Mouse (Mus musculus) forebrain, embryonic 14.5 days (tissue): ENCODE results near the gene Dynlt1c. TPM values are rescaled to one million over a fixed set of nuclear protein-coding genes. Genes with fewer than 3 reads are reported as not detected.
"Not testable (repeated sequence)": the region's sequence is repeated elsewhere in the genome, so short reads cannot be mapped to it uniquely, and the experiment has no call there.

ENCODE experiments used
- ATAC-seq: fragments of 200-750 bp; cut with Nextera tagmentation; 2 replicates; pipeline ENCODE4 v1.8.0; 2017; ENCODE audit warnings: mild to moderate bottlenecking, moderate library complexity
- DNase-seq: peaks from one replicate; pipeline ENCODE4 v3.0.0-alpha.2; 2015; ENCODE audit warnings: low spot score
- H3K27ac ChIP-seq: fragments of 300-500 bp; sonication (generic); 2 replicates; pipeline ENCODE4 v1.5.1; 2014; ENCODE audit warnings: low read depth, mild to moderate bottlenecking, control low read depth, low read length, moderate library complexity
- H3K27me3 ChIP-seq: fragments of 300-500 bp; sonication (generic); replicated peaks from 2 replicates; pipeline ENCODE4 v1.6.1; 2014; ENCODE audit warnings: low read length, control low read depth, mixed read lengths; ENCODE audit not compliant: control insufficient read depth, insufficient read depth
- H3K36me3 ChIP-seq: fragments of 300-500 bp; sonication (generic); 2 replicates; pipeline ENCODE4 v1.6.1; 2014; ENCODE audit warnings: low read length, control low read depth; ENCODE audit not compliant: control insufficient read depth, insufficient read depth
- H3K4me1 ChIP-seq: fragments of 300-500 bp; sonication (generic); 2 replicates; pipeline ENCODE4 v1.6.1; 2014; ENCODE audit warnings: antibody characterized with exemption, low read length, control low read depth; ENCODE audit not compliant: control insufficient read depth, insufficient read depth
- H3K4me2 ChIP-seq: fragments of 300-500 bp; sonication (generic); 2 replicates; pipeline ENCODE4 v1.6.1; 2014; ENCODE audit warnings: mild to moderate bottlenecking, control low read depth, low read length
- H3K4me3 ChIP-seq: fragments of 300-500 bp; sonication (generic); 2 replicates; pipeline ENCODE4 v1.5.1; 2014; ENCODE audit warnings: low read depth, low read length, control low read depth
- H3K9ac ChIP-seq: fragments of 300-500 bp; sonication (generic); 2 replicates; pipeline ENCODE4 v1.6.1; 2014; ENCODE audit warnings: mild to moderate bottlenecking, low read length, control low read depth, moderate library complexity
- H3K9me3 ChIP-seq: fragments of 300-500 bp; sonication (generic); replicated peaks from 2 replicates; pipeline ENCODE4 v1.6.1; 2016; ENCODE audit warnings: low read length, control low read depth, mixed read lengths; ENCODE audit not compliant: control insufficient read depth
- WGBS: fragments of 180-500 bp; shearing (Covaris S2); extraction: QIAGEN DNeasy Blood & Tissue Kit; methylation state at CpG from one replicate; pipeline ENCODE4 v1.1.7; 2014; 5-methylcytosine and 5-hydroxymethylcytosine counted together
- polyA plus RNA-seq: library from polyadenylated mRNA; unstranded; fragments of >200 nt; fragmentation: Nextera tagmentation; extraction: Ambion mirVana; gene quantifications from 2 replicates; pipeline ENCODE4 v1.2.1, GENCODE M21; 2014

The Dynlt1c gene
- polyA plus RNA-seq, 1 experiment from 2014 or later = 35.5 TPM

DNA sequence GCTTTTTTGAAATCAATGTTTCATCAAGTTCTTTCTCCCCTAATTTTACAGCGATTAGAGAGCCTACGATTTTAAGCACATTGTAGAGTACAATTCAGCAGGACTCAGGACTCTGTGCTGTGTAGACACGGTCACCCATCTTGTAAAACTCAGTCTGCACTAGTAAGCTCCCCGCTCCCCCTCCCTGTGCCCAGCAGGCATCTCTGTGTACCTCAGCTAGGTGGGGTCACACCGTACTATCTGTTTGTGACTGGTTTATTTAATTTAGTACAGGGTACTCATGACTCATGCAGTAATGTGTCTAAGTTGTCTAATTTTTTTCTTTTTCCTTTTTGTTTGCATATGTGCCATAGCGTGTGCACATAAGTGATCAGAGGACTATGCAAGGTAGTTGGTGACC is 31.4 kb downstream of the Dynlt1c start:
- 74% methylated on average over 6 of the region's 6 CpGs for WGBS
- H3K4me3 ChIP-seq, H3K9ac ChIP-seq, H3K9me3 ChIP-seq, ATAC-seq, H3K36me3 ChIP-seq, H3K4me1 ChIP-seq, H3K27me3 ChIP-seq, H3K27ac ChIP-seq, DNase-seq, H3K4me2 ChIP-seq: not testable (repeated sequence)

DNA sequence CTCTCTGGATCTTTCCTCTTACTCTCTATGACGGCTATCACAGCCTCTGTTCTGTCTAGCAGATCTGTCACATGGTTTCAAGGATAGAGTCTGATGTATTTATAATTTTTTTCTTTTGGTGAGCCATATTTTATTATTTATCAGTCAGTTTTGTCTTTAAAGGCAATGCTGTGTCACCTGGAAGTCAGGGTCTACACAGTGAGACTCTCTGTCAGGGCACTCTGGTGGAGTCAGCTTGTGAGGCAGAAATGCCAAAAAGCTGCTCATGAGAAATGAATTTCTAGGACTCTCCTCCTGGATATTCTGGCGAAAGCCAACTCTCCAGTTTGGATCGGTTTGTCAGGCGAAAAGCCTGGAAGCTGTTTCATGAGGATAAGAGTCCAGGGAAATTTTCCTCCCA is 34.3 kb downstream of the Dynlt1c start:
- not testable (repeated sequence) for H3K27ac ChIP-seq, H3K4me3 ChIP-seq, H3K4me1 ChIP-seq, H3K36me3 ChIP-seq, H3K4me2 ChIP-seq, DNase-seq, H3K27me3 ChIP-seq, H3K9me3 ChIP-seq, H3K9ac ChIP-seq, ATAC-seq
- WGBS = 83% methylated on average over 1 of the region's 4 CpGs

DNA sequence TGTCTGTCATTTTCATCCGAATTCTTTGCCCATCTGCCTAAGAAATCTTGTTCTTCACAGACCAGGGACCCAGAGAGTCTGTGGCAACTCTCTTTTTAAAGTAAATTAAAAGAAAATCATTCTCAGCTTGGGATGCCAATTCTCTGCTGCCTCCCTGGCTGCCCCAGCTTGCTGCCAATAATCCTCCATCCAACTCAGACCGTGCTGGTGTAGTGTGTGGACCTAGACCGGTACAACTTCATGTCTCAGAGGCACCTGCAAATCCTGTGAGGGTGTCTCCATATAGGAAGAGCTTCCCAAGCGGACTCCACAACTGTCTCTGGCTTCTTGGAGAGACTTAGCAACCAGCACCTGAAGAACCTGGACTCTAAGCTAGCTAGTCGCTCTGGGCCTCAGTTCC is 35.4 kb downstream of the Dynlt1c start:
- WGBS = 85% methylated on average over 5 of the region's 5 CpGs
- DNase-seq = no peak
- no peaks in the 10 kb centered on the region for H3K36me3 ChIP-seq
- H3K27me3 ChIP-seq = no peaks in the 10 kb centered on the region
- no peak overlapping the region for H3K4me2 ChIP-seq
- H3K4me1 ChIP-seq = no peaks in the 10 kb centered on the region
- no peak overlapping the region for H3K4me3 ChIP-seq
- ATAC-seq = no peak
- H3K27ac ChIP-seq = no peak overlapping the region
- H3K9me3 ChIP-seq = no peaks in the 10 kb centered on the region
- H3K9ac ChIP-seq = no peak overlapping the region

GRCm38 (mm10) chr17:6637434-6637833 is 36.0 kb downstream of the Dynlt1c start:
- H3K9me3 ChIP-seq, DNase-seq, H3K27ac ChIP-seq, H3K9ac ChIP-seq, H3K27me3 ChIP-seq, H3K4me1 ChIP-seq, ATAC-seq, H3K4me3 ChIP-seq, H3K4me2 ChIP-seq, H3K36me3 ChIP-seq: not testable (repeated sequence)
- 89% methylated on average over 4 of the region's 4 CpGs for WGBS

GRCm38 (mm10) chr17:6638444-6638843 is 37.0 kb downstream of the Dynlt1c start:
- ATAC-seq, H3K9me3 ChIP-seq, H3K4me2 ChIP-seq, H3K36me3 ChIP-seq, DNase-seq, H3K27ac ChIP-seq, H3K4me3 ChIP-seq, H3K9ac ChIP-seq, H3K27me3 ChIP-seq, H3K4me1 ChIP-seq: not testable (repeated sequence)
- 79% methylated on average over 8 of the region's 8 CpGs for WGBS

- H3K9ac ChIP-seq, DNase-seq, H3K36me3 ChIP-seq, H3K9me3 ChIP-seq, H3K27me3 ChIP-seq, H3K4me3 ChIP-seq, H3K4me2 ChIP-seq, H3K4me1 ChIP-seq, H3K27ac ChIP-seq, ATAC-seq: not testable (repeated sequence)
- 94% methylated on average over 14 of the region's 21 CpGs for WGBS
Measured at GRCm38 (mm10) chr17:6639486-6639885, 38.0 kb downstream of the Dynlt1c start.

- H3K9me3 ChIP-seq, H3K9ac ChIP-seq, H3K27ac ChIP-seq, H3K27me3 ChIP-seq, H3K4me1 ChIP-seq, ATAC-seq, H3K4me3 ChIP-seq, H3K4me2 ChIP-seq, DNase-seq, H3K36me3 ChIP-seq: not testable (repeated sequence)
- WGBS = 85% methylated on average over 10 of the region's 10 CpGs
Measured at GRCm38 (mm10) chr17:6640044-6640637, 38.7 kb downstream of the Dynlt1c start.

GRCm38 (mm10) chr17:6640771-6641429 is 39.4 kb downstream of the Dynlt1c start:
- not testable (repeated sequence) for DNase-seq, H3K27ac ChIP-seq, H3K9ac ChIP-seq, ATAC-seq, H3K4me2 ChIP-seq, H3K4me1 ChIP-seq, H3K36me3 ChIP-seq, H3K27me3 ChIP-seq, H3K4me3 ChIP-seq, H3K9me3 ChIP-seq
- WGBS = 85% methylated on average over 14 of the region's 14 CpGs

- H3K9ac ChIP-seq, H3K4me2 ChIP-seq, DNase-seq, H3K27me3 ChIP-seq, H3K36me3 ChIP-seq, H3K4me1 ChIP-seq, H3K4me3 ChIP-seq, ATAC-seq, H3K9me3 ChIP-seq, H3K27ac ChIP-seq: not testable (repeated sequence)
- WGBS = 92% methylated on average over 7 of the region's 9 CpGs
Measured at GRCm38 (mm10) chr17:6644210-6644609, 42.7 kb downstream of the Dynlt1c start.
